In the genomic region with DNA sequence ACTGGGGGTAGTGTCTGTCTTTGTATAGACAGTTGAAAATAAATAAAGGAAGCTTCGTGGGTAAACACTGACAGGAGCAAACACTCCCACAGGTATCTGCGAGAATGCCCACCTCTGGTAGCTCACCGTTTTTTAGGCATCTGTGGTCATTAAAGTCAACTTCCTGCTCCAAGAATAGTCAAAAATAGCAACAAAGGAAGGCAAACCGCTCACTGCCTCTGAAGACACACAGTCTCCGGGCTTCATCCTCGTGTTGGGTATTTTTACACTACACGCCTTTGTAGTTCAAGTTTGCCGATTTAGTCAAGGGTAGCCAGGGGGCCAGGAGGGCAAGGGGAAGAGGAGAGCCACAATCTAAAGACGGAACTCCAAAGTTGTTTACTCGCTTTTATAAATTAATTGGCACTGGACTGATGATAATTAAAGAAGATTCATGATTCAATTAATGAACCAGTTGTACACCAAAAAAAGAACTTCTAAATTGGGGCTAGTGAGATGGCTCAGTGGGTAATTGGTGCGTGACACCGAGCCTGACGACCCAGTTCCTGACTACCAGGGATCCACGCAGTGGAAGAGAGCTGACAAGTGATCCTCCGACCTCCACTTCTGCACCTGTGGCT, we compare ENCODE assay signal across 10 mouse cellular contexts. TPM values are rescaled to one million over a fixed set of nuclear protein-coding genes. Genes with fewer than 3 reads are reported as not detected.
A peak's percentile ranks its signal among the peaks of the same experiment; 100 is the strongest.
DNase-seq lines count a peak whose midpoint lies in the region; ATAC-seq and TF ChIP-seq lines count a peak whose summit lies in the region.
"Had no signal": no experiment of that assay in that cellular context is flagged by ENCODE, and none has a peak within 500 bp of the region (broad histone marks: within the 10 kb centered on the region; RNA-seq: fewer than 3 reads in every experiment).

No protein-coding gene starts in this region.

- no peak overlapping the region for H3K4me2 ChIP-seq in forebrain, embryonic 13.5 days
- H3K4me2 ChIP-seq in kidney, postnatal 0 days (ENCODE audit: low read length) = peak overlapping the region; percentile 11; the same call in 1 of the 2 replicates
- H3K4me2 ChIP-seq in limb, embryonic 14.5 days (replicated peaks; ENCODE audit: low read depth, low read length, severe bottlenecking) = no peak overlapping the region
- H3K4me2 ChIP-seq in hindbrain, postnatal 0 days (ENCODE audit: low read depth, low read length) = no peak overlapping the region

- ATAC-seq in forebrain, embryonic 13.5 days = no peak
- no peak for ATAC-seq in kidney, postnatal 0 days (replicated peaks; ENCODE audit: low FRiP score, low read depth)
- peak; percentile 45 for ATAC-seq in CD4-positive, CD25-positive, alpha-beta regulatory T cell, adult 4 months
- ATAC-seq in limb, embryonic 14.5 days (ENCODE audit: low FRiP score, low read depth) = no peak
- ATAC-seq in hindbrain, postnatal 0 days = no peak

- H3K27ac ChIP-seq in forebrain, embryonic 10.5 days = peak overlapping the region; percentile 70
- H3K27ac ChIP-seq in forebrain, embryonic 13.5 days = no peak overlapping the region
- 0 out of 2 replicates have a peak overlapping the region, but pooled peaks have one; percentile 8 for H3K27ac ChIP-seq in kidney, postnatal 0 days
- peak overlapping the region; percentile 15; the same call in 1 of the 2 replicates for H3K27ac ChIP-seq in limb, embryonic 14.5 days (replicated peaks; ENCODE audit: low read depth, low read length)
- H3K27ac ChIP-seq in hindbrain, postnatal 0 days = no peak overlapping the region

- H3K36me3 ChIP-seq in forebrain, embryonic 10.5 days (replicated peaks) = peaks cover 27% of the 10 kb centered on the region
- H3K36me3 ChIP-seq in forebrain, embryonic 13.5 days (ENCODE audit: poor library complexity, severe bottlenecking) = no peaks in the 10 kb centered on the region
- no peaks in the 10 kb centered on the region for H3K36me3 ChIP-seq in kidney, postnatal 0 days (ENCODE audit: insufficient read depth, low read length)
- peaks cover 7% of the 10 kb centered on the region; the same call in 1 of the 2 replicates for H3K36me3 ChIP-seq in limb, embryonic 14.5 days (ENCODE audit: control insufficient read depth, insufficient read depth, low read length)
- no peaks in the 10 kb centered on the region for H3K36me3 ChIP-seq in hindbrain, postnatal 0 days (ENCODE audit: insufficient read depth, low read length)

- no peak overlapping the region for H3K9ac ChIP-seq in forebrain, embryonic 13.5 days
- H3K9ac ChIP-seq in kidney, postnatal 0 days (ENCODE audit: low read depth, low read length) = no peak overlapping the region
- H3K9ac ChIP-seq in limb, embryonic 14.5 days (ENCODE audit: low read depth, low read length, severe bottlenecking) = no peak overlapping the region
- H3K9ac ChIP-seq in hindbrain, postnatal 0 days (replicated peaks; ENCODE audit: low read length) = no peak overlapping the region

- H3K4me3 ChIP-seq in forebrain, embryonic 10.5 days = no peak overlapping the region
- H3K4me3 ChIP-seq in forebrain, embryonic 13.5 days = no peak overlapping the region
- no peak overlapping the region for H3K4me3 ChIP-seq in kidney, postnatal 0 days (replicated peaks; ENCODE audit: low read depth, low read length)
- no peak overlapping the region for H3K4me3 ChIP-seq in limb, embryonic 14.5 days (replicated peaks; ENCODE audit: low read length)
- H3K4me3 ChIP-seq in hindbrain, postnatal 0 days (ENCODE audit: low read length) = no peak overlapping the region

- DNase-seq in forebrain, embryonic 10.5 days (ENCODE audit: extremely low spot score, low spot score) = no peak
- no peak for DNase-seq in kidney, postnatal 0 days (ENCODE audit: low spot score)
- no peak for DNase-seq in kidney, adult 9 months
- DNase-seq in limb, embryonic 14.5 days (ENCODE audit: low spot score) = no peak
- no peak for DNase-seq in cerebellum, adult 18-20 months
- no peak for DNase-seq in hindbrain, postnatal 0 days (ENCODE audit: low spot score)
- DNase-seq: gastrocnemius, postnatal 14 days; lung, postnatal 14 days had no signal

- 67% methylated on average over 15 of the region's 15 CpGs for WGBS in forebrain, embryonic 10.5 days
- WGBS in forebrain, embryonic 13.5 days = 44% methylated on average over 15 of the region's 15 CpGs
- WGBS in kidney, postnatal 0 days = 20% methylated on average over 15 of the region's 15 CpGs
- 35% methylated on average over 15 of the region's 15 CpGs for WGBS in limb, embryonic 14.5 days
- WGBS in hindbrain, postnatal 0 days = 45% methylated on average over 15 of the region's 15 CpGs

- TF ChIP-seq POLR2A in limb, embryonic 14.5 days (IDR thresholded peaks at IDR 0.05; ENCODE audit: borderline replicate concordance, extremely low read depth, insufficient read depth, insufficient read length) = no peak

- no peaks in the 10 kb centered on the region for H3K9me3 ChIP-seq in forebrain, embryonic 10.5 days
- no peaks in the 10 kb centered on the region for H3K9me3 ChIP-seq in forebrain, embryonic 13.5 days (replicated peaks)
- no peaks in the 10 kb centered on the region for H3K9me3 ChIP-seq in kidney, postnatal 0 days (replicated peaks; ENCODE audit: low read length)
- no peaks in the 10 kb centered on the region for H3K9me3 ChIP-seq in limb, embryonic 14.5 days (ENCODE audit: control insufficient read depth, low read length)
- H3K9me3 ChIP-seq in hindbrain, postnatal 0 days (ENCODE audit: low read length) = no peaks in the 10 kb centered on the region

- peaks cover 97% of the 10 kb centered on the region for H3K4me1 ChIP-seq in forebrain, embryonic 10.5 days
- H3K4me1 ChIP-seq in forebrain, embryonic 13.5 days = peaks cover 64% of the 10 kb centered on the region
- H3K4me1 ChIP-seq in kidney, postnatal 0 days (replicated peaks; ENCODE audit: insufficient read depth, low read length) = peaks cover 76% of the 10 kb centered on the region
- peaks cover 74% of the 10 kb centered on the region for H3K4me1 ChIP-seq in limb, embryonic 14.5 days (ENCODE audit: control insufficient read depth, insufficient read depth, low read length)
- peaks cover 11% of the 10 kb centered on the region; the same call in 1 of the 2 replicates for H3K4me1 ChIP-seq in hindbrain, postnatal 0 days (ENCODE audit: insufficient read depth, low read length)

- TF ChIP-seq CTCF in kidney, postnatal 0 days (IDR thresholded peaks at IDR 0.05; ENCODE audit: low read depth) = no peak
- TF ChIP-seq CTCF in hindbrain, postnatal 0 days (IDR thresholded peaks at IDR 0.05; ENCODE audit: low read depth) = no peak

- H3K27me3 ChIP-seq in forebrain, embryonic 10.5 days (ENCODE audit: poor library complexity, severe bottlenecking) = no peaks in the 10 kb centered on the region
- no peaks in the 10 kb centered on the region for H3K27me3 ChIP-seq in forebrain, embryonic 13.5 days
- H3K27me3 ChIP-seq in kidney, postnatal 0 days (ENCODE audit: insufficient read depth, low read length) = no peaks in the 10 kb centered on the region
- H3K27me3 ChIP-seq in limb, embryonic 14.5 days (ENCODE audit: control insufficient read depth, insufficient read depth, low read length) = no peaks in the 10 kb centered on the region
- no peaks in the 10 kb centered on the region for H3K27me3 ChIP-seq in hindbrain, postnatal 0 days (ENCODE audit: insufficient read depth, low read length)

RNA-seq across cellular contexts. Expression of a gene that starts 8.4 kb away (rescaled TPM):
- polyA plus RNA-seq in forebrain, embryonic 10.5 days (2016; fragmentation: Nextera tagmentation; extraction: Ambion mirVana) = 22.1 and 25.5 TPM in 2 replicates
- 9.9 and 10.7 TPM in 2 replicates for polyA plus RNA-seq in forebrain, embryonic 13.5 days (2015; fragmentation: Nextera tagmentation; extraction: Ambion mirVana)
- polyA plus RNA-seq in kidney, postnatal 0 days (2015; fragmentation: Nextera tagmentation; extraction: Ambion mirVana) = 19.2 and 20.0 TPM in 2 replicates
- polyA plus RNA-seq in CD4-positive, CD25-positive, alpha-beta regulatory T cell, adult 4 months (2017; shearing (Covaris generic)) = 10 to 100 TPM; 15.6 to 36.9 TPM
- polyA plus RNA-seq in limb, embryonic 14.5 days (2012; rRNA removed) = 50.9 and 72.1 TPM in 2 replicates
- 25.1 and 28.0 TPM in 2 replicates for polyA plus RNA-seq in limb, embryonic 14.5 days (2014; fragmentation: Nextera tagmentation; extraction: Ambion mirVana)
- 26.5 and 34.0 TPM in 2 replicates for total RNA-seq in hindbrain, postnatal 0 days (2014; rRNA removed)
- 7.2 and 7.5 TPM in 2 replicates for polyA plus RNA-seq in hindbrain, postnatal 0 days (2015; fragmentation: Nextera tagmentation; extraction: Ambion mirVana)

Comparison
In these comparisons a context has a peak if more than half of its experiments do, and no peak if none do; other contexts are left out.
1. H3K27ac ChIP-seq: peak in forebrain, embryonic 10.5 days (single experiment), kidney, postnatal 0 days (single experiment) and limb, embryonic 14.5 days (single experiment); none in forebrain, embryonic 13.5 days (single experiment) and hindbrain, postnatal 0 days (single experiment).